Mouse (Mus musculus): ENCODE results near the gene Cldn15. TPM values are rescaled to one million over a fixed set of nuclear protein-coding genes. Genes with fewer than 3 reads are reported as not detected.

Gene Cldn15
- polyA plus RNA-seq (2015; fragmentation: Nextera tagmentation; extraction: Ambion mirVana), result 3.0 and 4.1 TPM in 2 replicates

DNA sequence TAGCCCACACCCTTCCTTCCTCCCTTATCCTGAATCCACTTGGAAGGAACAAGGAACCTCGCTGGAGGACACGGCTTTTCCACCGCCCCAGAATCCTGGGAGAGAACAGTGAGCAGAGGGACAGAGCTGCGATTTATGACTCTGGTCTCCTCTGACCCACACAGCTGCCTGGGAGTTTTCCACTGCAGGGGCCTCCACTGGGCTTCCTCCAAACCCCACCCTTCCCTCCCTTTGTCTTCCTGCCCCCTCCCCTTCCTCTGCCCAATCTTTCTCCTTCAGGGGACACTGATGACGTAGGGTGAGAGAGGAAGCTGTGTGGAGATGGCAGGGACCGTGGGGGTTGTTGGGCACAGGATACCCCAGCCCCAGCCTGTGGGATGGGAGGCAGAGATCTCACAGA, at the start of gene Cldn15:
Gene Cldn15, plus strand, starts transcription at position 286 of the 400 bp plus-strand sequence.
- no peaks in the 10 kb centered on the region for H3K27me3 ChIP-seq
- no peak within 1 kb of the TSS for H3K9ac ChIP-seq
- H3K9me3 ChIP-seq (replicated peaks), result no peaks in the 10 kb centered on the region
- WGBS, result 15% methylated on average over 6 of the region's 6 CpGs
- H3K4me1 ChIP-seq, result peaks cover 60% of the 10 kb centered on the region
- peak within 1 kb of the TSS; percentile 19; the same call in 1 of the 2 replicates for H3K4me2 ChIP-seq
- ATAC-seq (replicated peaks; ENCODE audit: low FRiP score), result peak; percentile 46
- H3K4me3 ChIP-seq (replicated peaks), result no peak within 1 kb of the TSS
- peak within 1 kb of the TSS; percentile 92 for H3K27ac ChIP-seq
- H3K36me3 ChIP-seq, result peaks cover 40% of the 10 kb centered on the region

DNA sequence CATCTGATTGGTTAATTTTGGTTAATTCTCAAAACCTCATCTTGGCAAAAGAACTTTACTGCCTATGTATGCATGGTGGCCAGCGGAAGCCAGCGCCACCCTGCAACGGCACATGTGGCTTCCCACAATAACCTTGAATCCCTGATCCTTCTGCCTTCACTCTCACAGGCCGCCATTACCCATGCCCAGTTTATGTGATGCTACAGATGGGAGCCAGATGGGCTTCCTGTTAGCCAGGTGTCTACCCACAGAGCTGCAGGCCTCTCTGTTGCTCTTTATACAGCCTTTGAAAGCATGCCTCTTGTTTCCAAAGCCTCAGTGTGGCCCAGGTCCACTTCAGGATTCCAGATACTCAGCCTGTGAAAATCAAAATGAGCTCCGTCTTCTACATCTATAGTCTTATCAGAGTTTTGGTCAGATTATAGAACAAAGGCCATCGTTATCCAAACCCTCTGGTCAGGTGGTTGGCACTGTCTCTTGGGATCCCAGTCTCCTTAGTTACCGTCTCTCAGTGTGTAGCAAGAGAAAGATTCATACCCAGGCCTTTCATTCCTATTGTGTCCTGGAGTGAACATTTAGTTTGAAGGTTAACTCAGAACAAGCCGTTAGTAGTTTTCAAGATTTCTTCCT, 48.7 kb upstream of the Cldn15 start:
- ATAC-seq (replicated peaks; ENCODE audit: low FRiP score), result no peak
- Histone ChIP-seq H3K4me3 (replicated peaks) (no peak overlapping the region), H3K36me3 (peaks cover 12% of the 10 kb centered on the region), H3K9ac (no peak overlapping the region), H3K9me3 (replicated peaks) (no peaks in the 10 kb centered on the region), H3K4me1 (peaks cover 7% of the 10 kb centered on the region), H3K27me3 (no peaks in the 10 kb centered on the region), H3K27ac (no peak overlapping the region), H3K4me2 (no peak overlapping the region)
- 96% methylated on average over 8 of the region's 8 CpGs for WGBS

DNA sequence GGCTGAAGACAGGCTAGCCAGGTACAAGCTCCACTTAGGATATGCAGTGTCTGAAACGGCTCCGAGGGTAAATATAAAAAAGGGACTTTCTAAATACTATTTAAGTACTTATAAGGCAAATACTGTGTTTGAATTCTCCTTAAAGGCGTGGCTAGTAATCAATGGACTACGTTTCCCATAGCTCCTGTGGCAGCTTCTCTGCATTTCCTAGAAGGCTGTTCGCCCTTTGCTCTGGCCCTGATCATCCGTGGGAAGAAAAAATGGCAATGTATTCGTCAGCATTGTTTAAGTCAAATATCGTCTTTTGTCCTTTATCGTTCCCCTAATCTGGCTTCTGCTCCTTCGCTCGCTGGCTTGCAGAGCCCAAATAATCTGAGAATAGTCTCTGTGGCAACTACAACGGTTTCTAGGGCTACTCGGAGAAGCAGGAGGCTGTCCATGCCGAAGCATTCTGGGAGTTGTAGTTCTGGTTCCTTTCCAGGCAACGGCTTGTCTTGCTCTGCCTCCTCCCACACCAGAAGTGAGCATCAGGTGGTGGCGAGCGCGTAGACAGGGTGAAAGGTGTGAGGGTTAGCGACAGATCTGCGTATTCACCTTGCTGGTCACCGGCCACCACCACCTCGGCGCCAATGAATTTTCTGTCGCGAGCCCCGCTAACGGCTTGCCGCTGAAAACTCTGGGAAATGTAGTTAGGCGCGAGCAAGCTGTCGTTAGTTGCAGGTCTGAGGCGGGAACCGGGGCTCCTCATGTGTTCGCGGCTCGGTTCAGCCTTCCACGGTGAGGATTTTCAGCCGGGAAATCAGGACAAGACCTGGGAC, 47.6 kb upstream of the Cldn15 start:
- Histone ChIP-seq H3K4me3 (replicated peaks) (peak overlapping the region; percentile 63), H3K9ac (peak overlapping the region; percentile 47), H3K27ac (peak overlapping the region; percentile 41; the same call in 1 of the 2 replicates), H3K9me3 (replicated peaks) (no peaks in the 10 kb centered on the region), H3K4me2 (peak overlapping the region; percentile 88), H3K27me3 (no peaks in the 10 kb centered on the region), H3K36me3 (peaks cover under 1% of the 10 kb centered on the region; the same call in 1 of the 2 replicates), H3K4me1 (peaks cover 7% of the 10 kb centered on the region)
- peak; percentile 94 for ATAC-seq (replicated peaks; ENCODE audit: low FRiP score)
- 3% methylated on average over 38 of the region's 38 CpGs for WGBS

DNA sequence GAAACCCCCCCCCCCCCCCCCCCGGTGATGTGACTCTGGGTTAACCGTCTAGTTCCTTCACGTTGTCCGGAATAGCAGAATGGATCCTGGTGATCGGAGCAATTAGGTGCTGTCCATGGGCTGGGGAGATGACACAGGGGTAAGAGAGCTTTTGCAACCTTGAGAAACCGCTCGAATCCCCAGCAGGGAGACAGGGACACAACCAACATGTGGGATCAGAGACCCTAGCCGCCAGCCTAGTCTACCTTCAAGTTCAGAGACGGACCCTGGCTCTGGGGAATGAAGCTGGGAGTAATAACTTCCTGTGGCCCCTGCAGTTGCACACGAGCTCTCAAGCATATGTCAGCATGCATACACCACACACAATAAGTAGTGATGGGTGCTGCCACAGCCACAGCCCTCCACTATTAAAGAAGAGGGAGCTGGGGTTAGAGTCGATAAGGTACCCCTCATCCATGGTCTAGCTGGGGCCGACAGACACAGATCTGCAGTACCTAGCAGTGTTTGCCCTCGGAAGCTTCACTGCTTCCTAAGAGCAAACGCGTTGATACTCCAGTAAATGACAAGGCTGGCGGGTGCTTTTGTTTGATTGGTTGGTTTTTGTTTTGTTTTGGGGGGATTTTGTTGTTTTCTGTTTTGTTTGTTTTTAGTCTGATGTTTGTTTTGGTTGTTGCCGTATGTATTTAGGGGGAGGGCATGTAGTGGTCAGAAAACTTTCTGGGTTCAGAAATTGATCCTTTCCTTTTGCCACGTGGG, 46.7 kb upstream of the Cldn15 start:
- 20% methylated on average over 17 of the region's 18 CpGs for WGBS
- peaks cover 7% of the 10 kb centered on the region for H3K4me1 ChIP-seq
- H3K36me3 ChIP-seq, result no peaks in the 10 kb centered on the region
- H3K9me3 ChIP-seq (replicated peaks), result no peaks in the 10 kb centered on the region
- no peak overlapping the region for H3K27ac ChIP-seq
- H3K4me2 ChIP-seq, result peak overlapping the region; percentile 88
- no peaks in the 10 kb centered on the region for H3K27me3 ChIP-seq
- H3K9ac ChIP-seq, result peak overlapping the region; percentile 47
- peak; percentile 27 for ATAC-seq (replicated peaks; ENCODE audit: low FRiP score)
- peak overlapping the region; percentile 63 for H3K4me3 ChIP-seq (replicated peaks)

DNA sequence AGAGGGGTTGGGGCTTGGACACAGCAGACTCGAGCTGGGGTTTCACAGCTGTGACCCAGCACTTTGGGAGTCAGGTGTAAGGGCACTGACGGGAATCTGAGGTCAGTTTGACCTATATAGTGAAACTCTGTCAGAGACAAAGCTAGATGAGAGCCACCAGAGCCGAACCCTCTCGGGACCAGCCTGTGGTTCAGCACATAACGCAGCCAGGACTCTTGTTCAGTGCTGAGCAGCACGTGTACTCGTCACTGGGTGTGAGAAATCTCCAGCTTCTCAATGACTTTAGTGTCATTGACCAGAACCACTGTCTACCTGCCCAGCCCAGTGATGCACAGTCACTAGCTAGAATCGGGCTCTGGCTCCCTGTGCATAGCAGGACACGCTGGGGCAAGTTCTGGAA, 43.6 kb upstream of the Cldn15 start:
- no peak overlapping the region for H3K27ac ChIP-seq
- 83% methylated on average over 9 of the region's 9 CpGs for WGBS
- no peaks in the 10 kb centered on the region for H3K9me3 ChIP-seq (replicated peaks)
- H3K4me1 ChIP-seq, result peaks cover 7% of the 10 kb centered on the region
- no peak overlapping the region for H3K9ac ChIP-seq
- ATAC-seq (replicated peaks; ENCODE audit: low FRiP score), result no peak
- peaks cover 13% of the 10 kb centered on the region; the same call in 1 of the 2 replicates for H3K36me3 ChIP-seq
- no peak overlapping the region for H3K4me2 ChIP-seq
- no peaks in the 10 kb centered on the region for H3K27me3 ChIP-seq
- H3K4me3 ChIP-seq (replicated peaks), result no peak overlapping the region

DNA sequence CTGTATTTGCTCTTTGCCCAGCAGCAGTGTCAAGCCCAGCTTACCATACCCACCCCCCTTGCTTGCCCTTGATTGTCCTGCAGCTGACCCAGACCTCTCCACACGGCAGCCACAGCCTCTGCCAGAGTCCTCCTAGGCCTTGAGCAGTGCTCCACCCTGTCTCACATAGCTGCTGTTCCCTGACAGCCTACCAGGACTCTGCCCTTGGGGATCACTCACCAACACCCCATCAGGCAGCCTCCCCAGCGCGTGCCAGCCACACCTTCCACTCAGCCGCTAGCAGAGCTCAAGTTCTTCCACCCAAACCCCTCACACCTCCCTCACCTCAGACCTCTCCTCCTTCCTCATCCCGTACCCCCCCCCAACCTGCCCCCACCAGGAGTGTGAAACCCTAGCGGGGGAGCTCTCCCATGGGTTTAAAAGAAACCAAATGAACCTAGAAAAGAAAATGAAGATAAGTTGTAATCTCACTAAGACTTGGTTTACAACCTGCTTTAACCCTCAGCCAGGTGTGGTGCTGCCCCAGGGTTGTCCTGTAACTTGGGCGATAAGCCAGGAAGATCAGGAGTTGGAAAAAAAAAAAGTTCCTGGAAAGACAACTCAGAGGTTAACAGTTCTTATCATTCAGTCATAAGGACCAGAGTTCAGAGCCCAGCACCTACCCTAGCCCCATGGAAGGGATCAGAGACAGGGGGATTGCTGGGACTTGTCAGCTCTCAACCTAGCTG, 42.5 kb upstream of the Cldn15 start:
- Histone ChIP-seq H3K9ac (no peak overlapping the region), H3K36me3 (peaks cover 13% of the 10 kb centered on the region; the same call in 1 of the 2 replicates), H3K27ac (no peak overlapping the region), H3K27me3 (no peaks in the 10 kb centered on the region), H3K4me3 (replicated peaks) (no peak overlapping the region), H3K4me1 (peaks cover 7% of the 10 kb centered on the region), H3K4me2 (no peak overlapping the region), H3K9me3 (replicated peaks) (no peaks in the 10 kb centered on the region)
- ATAC-seq (replicated peaks; ENCODE audit: low FRiP score), result no peak
- WGBS, result 72% methylated on average over 7 of the region's 7 CpGs

DNA sequence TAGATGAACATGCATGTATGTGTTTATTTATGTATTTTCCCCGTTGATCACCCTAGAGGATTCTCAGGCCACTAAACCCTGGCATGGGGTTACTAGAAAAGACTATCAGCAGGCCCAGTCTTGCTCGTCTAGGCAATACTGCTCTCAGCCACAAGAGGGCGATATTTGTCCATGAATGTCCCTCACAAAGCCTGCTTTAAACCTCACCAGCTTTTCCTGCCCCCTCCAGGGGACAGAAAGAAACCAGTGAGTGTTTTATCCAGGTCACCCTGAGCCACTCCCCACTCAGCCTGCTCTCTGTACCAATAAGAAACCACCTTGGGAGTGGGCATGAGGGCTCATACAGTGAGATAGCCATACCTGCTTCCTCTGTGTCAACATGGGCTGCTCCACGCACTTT, 37.3 kb upstream of the Cldn15 start:
- Histone ChIP-seq H3K4me1 (no peaks in the 10 kb centered on the region), H3K27ac (no peak overlapping the region), H3K4me2 (no peak overlapping the region), H3K9me3 (replicated peaks) (no peaks in the 10 kb centered on the region), H3K36me3 (peaks cover 13% of the 10 kb centered on the region; the same call in 1 of the 2 replicates), H3K4me3 (replicated peaks) (no peak overlapping the region), H3K9ac (no peak overlapping the region), H3K27me3 (no peaks in the 10 kb centered on the region)
- peak; percentile 71 for ATAC-seq (replicated peaks; ENCODE audit: low FRiP score)
- WGBS, result 19% methylated on average over 4 of the region's 4 CpGs

DNA sequence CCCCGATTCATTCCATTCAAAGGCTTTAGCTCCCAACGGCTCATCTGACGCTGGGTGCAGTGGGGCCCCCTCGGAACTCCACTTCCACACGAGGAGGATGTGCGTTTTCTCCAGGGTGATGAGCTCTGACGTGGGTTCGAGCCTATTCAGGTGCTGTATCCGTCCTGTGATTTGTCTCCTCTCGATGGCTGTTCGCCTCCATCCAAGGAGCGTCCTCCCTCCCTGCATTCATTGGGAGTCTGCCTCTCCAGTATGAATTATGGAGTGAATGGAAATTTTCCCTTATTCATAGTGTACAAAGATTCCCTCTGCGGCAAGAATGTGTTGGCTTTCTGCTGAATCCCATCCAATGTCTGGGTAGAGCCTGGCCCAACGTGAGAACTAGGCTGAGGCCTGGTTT, 34.5 kb upstream of the Cldn15 start:
- H3K9me3 ChIP-seq (replicated peaks), result no peaks in the 10 kb centered on the region
- no peak for ATAC-seq (replicated peaks; ENCODE audit: low FRiP score)
- H3K27me3 ChIP-seq, result no peaks in the 10 kb centered on the region
- no peaks in the 10 kb centered on the region for H3K4me1 ChIP-seq
- WGBS, result 82% methylated on average over 14 of the region's 14 CpGs
- H3K36me3 ChIP-seq, result peaks cover 1% of the 10 kb centered on the region; the same call in 1 of the 2 replicates
- no peak overlapping the region for H3K9ac ChIP-seq
- H3K4me2 ChIP-seq, result no peak overlapping the region
- H3K27ac ChIP-seq, result no peak overlapping the region
- H3K4me3 ChIP-seq (replicated peaks), result no peak overlapping the region

DNA sequence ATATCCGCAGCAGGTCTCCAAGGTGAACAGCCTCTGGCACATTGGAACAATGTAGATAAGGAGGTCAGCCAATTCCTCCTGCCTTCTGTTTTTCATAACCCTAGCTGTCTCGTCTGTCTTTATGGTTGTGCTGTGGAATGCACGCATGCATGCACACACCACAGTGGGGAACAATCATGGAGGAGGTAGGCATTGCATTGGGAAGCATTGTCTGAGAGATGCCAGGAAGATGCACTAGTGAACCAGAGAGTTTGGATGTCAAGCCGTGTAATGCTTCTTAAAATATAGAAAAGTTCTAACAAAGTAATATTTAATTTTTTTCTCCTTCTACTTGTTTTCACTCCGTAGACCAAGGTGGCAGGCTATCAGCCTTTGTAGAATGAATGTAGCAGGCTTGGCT, 33.5 kb upstream of the Cldn15 start:
- H3K4me2 ChIP-seq, result no peak overlapping the region

DNA sequence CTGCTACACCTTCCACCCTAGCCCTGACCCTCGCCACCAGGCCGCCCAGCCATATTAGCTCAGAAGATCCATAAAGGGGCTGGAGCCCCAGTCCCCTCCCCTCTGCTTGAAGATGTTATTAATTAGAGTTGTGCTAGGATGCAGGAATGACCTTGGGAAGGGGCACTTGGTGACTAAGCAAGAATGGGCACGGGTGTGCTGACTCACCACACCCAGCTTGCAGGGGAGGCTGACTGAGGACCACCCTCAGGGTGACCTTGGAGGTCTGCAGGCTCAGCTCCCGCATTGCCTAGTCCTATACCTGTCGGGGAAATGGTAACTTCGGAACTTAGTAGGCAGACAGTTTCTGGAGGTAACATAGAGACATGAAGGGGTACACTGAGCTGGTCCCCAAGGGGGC, 32.5 kb upstream of the Cldn15 start:
- no peaks in the 10 kb centered on the region for H3K27me3 ChIP-seq
- no peaks in the 10 kb centered on the region for H3K36me3 ChIP-seq
- H3K9me3 ChIP-seq (replicated peaks), result no peaks in the 10 kb centered on the region
- no peak overlapping the region for H3K9ac ChIP-seq
- H3K4me1 ChIP-seq, result no peaks in the 10 kb centered on the region
- 88% methylated on average over 6 of the region's 6 CpGs for WGBS
- H3K4me3 ChIP-seq (replicated peaks), result no peak overlapping the region
- H3K4me2 ChIP-seq, result no peak overlapping the region
- no peak for ATAC-seq (replicated peaks; ENCODE audit: low FRiP score)
- H3K27ac ChIP-seq, result no peak overlapping the region

More for the DNA sequence above, 33.5 kb upstream of the Cldn15 start:
- Histone ChIP-seq H3K27ac (no peak overlapping the region), H3K4me1 (no peaks in the 10 kb centered on the region), H3K27me3 (no peaks in the 10 kb centered on the region), H3K4me3 (replicated peaks) (no peak overlapping the region), H3K36me3 (no peaks in the 10 kb centered on the region), H3K9me3 (replicated peaks) (no peaks in the 10 kb centered on the region), H3K9ac (no peak overlapping the region)
- 75% methylated on average over 5 of the region's 5 CpGs for WGBS
- ATAC-seq (replicated peaks; ENCODE audit: low FRiP score), result no peak

DNA sequence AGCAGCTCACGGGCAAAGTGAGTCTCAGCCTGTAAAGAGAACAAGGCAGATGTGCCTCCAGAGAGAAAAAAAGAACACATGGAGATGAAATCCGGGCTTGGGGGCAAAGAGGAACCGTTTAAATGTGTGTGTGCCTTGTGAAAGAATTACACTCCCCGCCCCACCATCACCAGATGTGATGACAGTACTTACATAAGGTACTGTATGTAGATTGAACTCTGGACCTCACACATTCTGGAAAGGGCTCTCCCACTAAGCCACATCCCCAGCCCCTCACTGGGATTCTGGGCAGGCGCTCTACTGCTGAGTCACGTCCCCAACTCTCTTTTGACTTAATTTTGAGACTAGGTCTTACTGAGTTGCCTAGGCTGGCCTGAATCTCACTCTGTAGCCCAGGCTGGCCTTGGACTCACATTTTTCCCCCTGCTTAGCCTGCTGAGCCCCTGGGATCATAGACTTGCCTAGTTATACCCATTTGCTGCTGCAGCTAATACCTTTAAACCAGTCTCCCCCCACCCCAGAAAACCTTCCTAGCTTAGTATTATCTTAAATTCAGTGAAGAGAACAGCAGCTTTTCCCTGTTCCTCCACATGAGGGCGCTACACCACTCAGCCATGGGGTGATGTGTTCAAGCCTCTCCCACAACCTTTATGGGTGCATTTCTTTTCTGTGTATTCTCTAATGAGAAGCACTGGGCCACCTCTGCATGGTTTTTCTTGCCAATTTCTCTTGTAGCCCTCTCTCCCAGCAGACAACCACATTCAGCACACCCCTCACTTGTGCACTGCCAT, 30.3 kb upstream of the Cldn15 start:
- H3K36me3 ChIP-seq, result no peaks in the 10 kb centered on the region
- H3K4me3 ChIP-seq (replicated peaks), result no peak overlapping the region
- no peaks in the 10 kb centered on the region for H3K4me1 ChIP-seq
- no peak overlapping the region for H3K4me2 ChIP-seq
- H3K9me3 ChIP-seq (replicated peaks), result no peaks in the 10 kb centered on the region
- 68% methylated on average over 7 of the region's 7 CpGs for whole genome bisulfite sequencing
- no peak overlapping the region for H3K27ac ChIP-seq
- no peaks in the 10 kb centered on the region for H3K27me3 ChIP-seq
- H3K9ac ChIP-seq, result no peak overlapping the region
- no peak for ATAC-seq (replicated peaks; ENCODE audit: low FRiP score)

Measured in kidney, embryonic 15.5 days (tissue).